Mouse (Mus musculus): Measurements from ENCODE around the gene Ifna5.
"Not testable (repeated sequence)": the region's sequence is repeated elsewhere in the genome, so short reads cannot be mapped to it uniquely, and the experiment has no call there.

The Ifna5 gene

GRCm38 (mm10) chr4:88835225-88835624, at the start of gene Ifna5:
TSS of gene Ifna5 (plus strand) at chr4:88835525.
- in situ Hi-C loops (cut with MseI, MboI), result not testable (repeated sequence)

DNA sequence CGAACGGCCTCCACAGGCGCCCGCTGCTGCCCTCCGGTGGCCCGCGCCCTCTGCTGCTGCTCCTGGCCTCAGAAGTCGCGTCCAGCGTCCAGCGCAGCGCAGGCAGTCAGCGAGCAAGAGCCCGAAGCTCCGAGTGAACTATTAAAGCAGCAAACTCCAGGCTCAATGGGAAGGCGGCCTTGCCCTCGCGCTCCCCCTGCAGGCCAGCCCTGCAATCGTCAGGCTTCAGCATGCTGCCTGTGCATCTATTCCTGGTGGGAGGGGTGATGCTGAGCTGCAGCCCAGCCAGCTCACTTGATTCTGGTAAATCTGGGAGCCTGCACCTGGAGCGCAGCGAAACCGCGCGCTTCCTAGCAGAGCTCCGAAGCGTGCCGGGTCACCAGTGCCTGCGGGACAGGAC, 46.9 kb upstream of the Ifna5 start, which contains the start of gene Gm13277:
Gene Gm13277, plus strand, starts transcription at position 231 of the 400 bp plus-strand sequence.
- in situ Hi-C loops (cut with MseI, MboI), result not testable (repeated sequence)

DNA sequence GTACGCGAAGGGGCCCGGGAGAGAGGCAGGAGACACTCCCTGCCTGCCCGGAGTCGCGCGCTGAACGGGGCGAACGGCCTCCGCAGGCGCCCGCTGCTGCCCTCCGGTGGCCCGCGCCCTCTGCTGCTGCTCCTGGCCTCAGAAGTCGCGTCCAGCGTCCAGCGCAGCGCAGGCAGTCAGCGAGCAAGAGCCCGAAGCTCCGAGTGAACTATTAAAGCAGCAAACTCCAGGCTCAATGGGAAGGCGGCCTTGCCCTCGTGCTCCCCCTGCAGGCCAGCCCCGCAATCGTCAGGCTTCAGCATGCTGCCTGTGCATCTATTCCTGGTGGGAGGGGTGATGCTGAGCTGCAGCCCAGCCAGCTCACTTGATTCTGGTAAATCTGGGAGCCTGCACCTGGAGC, 44.1 kb upstream of the Ifna5 start, which contains the start of gene Gm13278:
Gene Gm13278, plus strand, starts transcription at position 301 of the 400 bp plus-strand sequence.
- in situ Hi-C loops (cut with MseI, MboI), result not testable (repeated sequence)

GRCm38 (mm10) chr4:88793936-88794675, 41.2 kb upstream of the Ifna5 start, which contains the start of gene Gm13275:
TSS of gene Gm13275 (plus strand) at chr4:88794487.
- in situ Hi-C loops (cut with MseI, MboI), result not testable (repeated sequence)

DNA sequence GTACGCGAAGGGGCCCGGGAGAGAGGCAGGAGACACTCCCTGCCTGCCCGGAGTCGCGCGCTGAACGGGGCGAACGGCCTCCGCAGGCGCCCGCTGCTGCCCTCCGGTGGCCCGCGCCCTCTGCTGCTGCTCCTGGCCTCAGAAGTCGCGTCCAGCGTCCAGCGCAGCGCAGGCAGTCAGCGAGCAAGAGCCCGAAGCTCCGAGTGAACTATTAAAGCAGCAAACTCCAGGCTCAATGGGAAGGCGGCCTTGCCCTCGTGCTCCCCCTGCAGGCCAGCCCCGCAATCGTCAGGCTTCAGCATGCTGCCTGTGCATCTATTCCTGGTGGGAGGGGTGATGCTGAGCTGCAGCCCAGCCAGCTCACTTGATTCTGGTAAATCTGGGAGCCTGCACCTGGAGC, 38.2 kb upstream of the Ifna5 start, which contains the start of gene Gm13279:
Gene Gm13279, plus strand, starts transcription at position 301 of the 400 bp plus-strand sequence.
- in situ Hi-C loops (cut with MseI, MboI), result not testable (repeated sequence)

DNA sequence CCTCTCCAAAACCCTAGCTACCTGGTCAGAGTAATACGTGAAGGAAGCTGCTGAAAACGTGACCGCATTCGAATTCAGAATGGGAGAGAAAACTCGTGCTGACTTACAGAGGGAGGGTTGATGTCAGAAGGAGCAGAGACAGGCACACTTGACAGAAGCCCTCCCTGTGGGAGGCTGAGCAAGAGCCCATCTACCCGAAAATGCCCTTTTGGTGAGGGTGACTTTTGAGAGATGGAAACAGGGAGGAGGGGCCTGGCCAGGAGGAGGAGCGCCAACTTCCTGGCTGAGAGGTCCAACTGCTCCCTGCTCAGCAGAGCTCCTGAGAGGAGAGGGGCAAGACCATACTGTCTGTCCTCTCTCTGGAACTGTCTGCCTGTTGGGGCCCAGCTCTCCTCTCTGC, 36.0 kb upstream of the Ifna5 start, which contains the start of gene Gm13285:
Gene Gm13285, plus strand, starts transcription at position 301 of the 400 bp plus-strand sequence.
- in situ Hi-C loops (cut with MseI, MboI), result not testable (repeated sequence)

GRCm38 (mm10) chr4:88802954-88803353, 32.4 kb upstream of the Ifna5 start, which contains the start of gene Gm13287:
TSS of gene Gm13287 (plus strand) at chr4:88803254.
- in situ Hi-C loops (cut with MseI, MboI), result not testable (repeated sequence)

- in situ Hi-C loops (cut with MseI, MboI), result not testable (repeated sequence)
Measured at GRCm38 (mm10) chr4:88805231-88805630, 30.1 kb upstream of the Ifna5 start, which contains the start of gene Gm13288. TSS of gene Gm13288 (plus strand) at chr4:88805531.

- in situ Hi-C loops (cut with MseI, MboI), result not testable (repeated sequence)
Measured at GRCm38 (mm10) chr4:88805761-88806160, 29.6 kb upstream of the Ifna5 start.

GRCm38 (mm10) chr4:88815928-88816327, 19.4 kb upstream of the Ifna5 start, which contains the start of gene Ifna7:
TSS of gene Ifna7 (plus strand) at chr4:88816228.
- in situ Hi-C loops (cut with MseI, MboI), result no loop called here

- in situ Hi-C loops (cut with MseI, MboI), result no loop called here
Measured at GRCm38 (mm10) chr4:88819659-88820058, 15.7 kb upstream of the Ifna5 start, which contains the start of gene Ifna11. TSS of gene Ifna11 (plus strand) at chr4:88819959.

GRCm38 (mm10) chr4:88822995-88823394, 12.3 kb upstream of the Ifna5 start:
- in situ Hi-C loops (cut with MseI, MboI), result no loop called here

DNA sequence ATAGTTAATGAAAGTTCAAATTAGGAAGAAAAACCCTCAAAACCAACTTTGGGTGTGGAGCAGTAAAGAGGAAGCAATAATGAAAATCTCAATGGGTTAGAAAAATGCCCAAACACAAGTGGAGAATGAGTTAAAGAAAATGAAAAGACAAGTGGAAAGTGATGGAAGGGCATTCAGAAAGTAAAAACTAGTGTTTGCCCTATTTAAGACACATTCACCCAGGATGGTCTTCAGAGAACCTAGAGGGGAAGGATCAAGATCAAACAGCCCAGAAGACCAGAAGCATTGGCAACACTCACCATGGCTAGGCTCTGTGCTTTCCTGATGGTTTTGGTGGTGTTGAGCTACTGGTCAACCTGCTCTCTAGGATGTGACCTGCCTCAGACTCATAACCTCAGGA, 8.2 kb upstream of the Ifna5 start, which contains the start of gene Ifna6:
Gene Ifna6, plus strand, starts transcription at position 301 of the 400 bp plus-strand sequence.
- in situ Hi-C loops (cut with MseI, MboI), result not testable (repeated sequence)

GRCm38 (mm10) chr4:88830523-88830922, 4.8 kb upstream of the Ifna5 start:
- in situ Hi-C loops (cut with MseI, MboI), result no loop called here

GRCm38 (mm10) chr4:88838828-88839227, 3.5 kb downstream of the Ifna5 start:
- in situ Hi-C loops (cut with MseI, MboI), result no loop called here

DNA sequence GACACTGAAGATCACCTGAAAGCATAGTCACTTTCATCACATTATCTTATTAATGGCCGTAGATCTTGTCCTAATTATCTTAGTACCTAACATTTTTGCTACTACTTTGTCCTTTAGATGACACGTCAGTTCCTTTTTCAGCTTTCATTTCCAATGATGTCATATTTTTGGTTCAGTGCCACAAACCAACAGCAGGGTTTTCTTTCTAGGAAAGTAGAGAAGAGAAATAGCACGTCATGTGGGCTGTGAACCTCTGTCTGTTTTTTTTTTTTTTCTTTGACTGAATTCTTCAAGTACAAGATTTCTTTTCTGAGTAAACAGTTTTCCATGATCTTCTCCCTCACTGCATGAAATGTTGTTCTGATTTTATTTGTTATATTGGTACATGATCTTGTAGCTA, 4.7 kb downstream of the Ifna5 start:
- in situ Hi-C loops (cut with MseI, MboI), result no loop called here

DNA sequence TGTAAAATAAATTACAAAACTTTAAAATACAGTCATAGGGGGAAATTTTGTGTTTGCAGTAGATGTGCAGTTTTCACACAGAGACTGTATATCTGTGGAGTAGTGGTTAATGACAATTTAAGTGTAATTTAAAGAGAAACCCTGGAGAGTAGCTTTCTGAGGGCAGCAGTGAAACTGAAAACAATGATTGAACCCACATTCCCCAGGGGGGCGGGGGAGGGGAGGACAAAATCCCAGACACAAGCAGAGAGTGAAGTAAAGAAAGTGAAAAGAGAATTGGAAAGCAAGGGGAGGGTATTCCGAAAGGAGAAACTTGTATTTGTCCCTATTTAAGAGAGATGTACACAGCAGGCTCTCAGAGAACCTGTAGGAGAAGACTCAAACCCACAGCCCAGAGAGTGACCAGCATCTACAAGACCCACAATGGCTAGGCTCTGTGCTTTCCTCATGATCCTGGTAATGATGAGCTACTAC, 6.2 kb downstream of the Ifna5 start, which contains the start of gene Ifna4:
Gene Ifna4, plus strand, starts transcription at position 424 of the 474 bp plus-strand sequence.
- in situ Hi-C loops (cut with MseI, MboI), result no loop called here

DNA sequence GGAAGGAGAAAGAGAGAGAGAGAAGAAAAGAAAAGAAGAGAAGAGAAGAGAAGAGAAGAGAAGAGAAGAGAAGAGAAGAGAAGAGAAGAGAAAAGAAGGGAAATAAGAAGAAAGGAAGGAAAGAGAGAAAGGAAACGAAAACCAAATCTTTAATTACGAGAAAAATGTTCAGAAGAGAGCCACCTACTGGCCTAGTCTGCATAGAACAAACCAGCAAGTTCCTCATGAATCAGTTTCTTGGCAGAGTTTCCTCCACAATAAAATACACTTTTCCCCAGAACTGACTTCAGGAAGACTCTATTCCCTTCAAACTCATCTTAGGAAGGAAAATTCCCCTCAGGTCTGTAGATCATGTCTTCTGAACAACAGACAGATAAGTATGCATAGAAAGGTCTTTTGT, 10.0 kb downstream of the Ifna5 start:
- in situ Hi-C loops (cut with MseI, MboI), result no loop called here

- in situ Hi-C loops (cut with MseI, MboI), result no loop called here
Measured at GRCm38 (mm10) chr4:88849698-88850097, 14.4 kb downstream of the Ifna5 start, which contains the start of gene Ifna1. TSS of gene Ifna1 (plus strand) at chr4:88850087.

- in situ Hi-C loops (cut with MseI, MboI), result no loop called here
Measured at GRCm38 (mm10) chr4:88851026-88851763, 15.9 kb downstream of the Ifna5 start.

GRCm38 (mm10) chr4:88859214-88859613, 23.9 kb downstream of the Ifna5 start:
- in situ Hi-C loops (cut with MseI, MboI), result no loop called here

GRCm38 (mm10) chr4:88863309-88863708, 28.0 kb downstream of the Ifna5 start:
- in situ Hi-C loops (cut with MseI, MboI), result no loop called here

All from mouse trophoblast stem cell (cell line).